Mouse (Mus musculus): ENCODE measurements around the gene Srek1. TPM values are rescaled to one million over a fixed set of nuclear protein-coding genes. Genes with fewer than 3 reads are reported as not detected.

Gene Srek1
- total and polyA plus RNA-seq, 3 experiments, result 31.0 to 68.5 TPM; not detected in 1

GRCm38 (mm10) chr13:103806210-103806851 lies 31.9 kb upstream of the Srek1 start:
- H3K4me3 ChIP-seq (ENCODE audit: control insufficient read depth in 1 of 2, insufficient read depth in 1 of 2, low read depth in 2 of 2, low read length in 2 of 2), result no peak overlapping the region
- H3K27me3 ChIP-seq (ENCODE audit: control insufficient read depth in 1 of 2, insufficient read depth in 2 of 2, low read length in 2 of 2), result no peaks in the 10 kb centered on the region
- no peaks in the 10 kb centered on the region for H3K9me3 ChIP-seq (replicated peaks; ENCODE audit: insufficient read depth, low read length)
- H3K27ac ChIP-seq (ENCODE audit: control insufficient read depth, low read depth, low read length), result no peak overlapping the region
- H3K9ac ChIP-seq (ENCODE audit: control insufficient read depth, low read depth, low read length, poor library complexity, severe bottlenecking), result no peak overlapping the region
- no peak for DNase-seq (ENCODE audit: low read depth, low spot score)
- H3K4me1 ChIP-seq (ENCODE audit: control insufficient read depth in 1 of 2, insufficient read depth in 2 of 2, low read length in 2 of 2), result peaks cover 3 to 11% of the 10 kb centered on the region in 2 experiments; a peak in 3 of 4 replicates
- peaks cover 0 to 7% of the 10 kb centered on the region in 2 experiments; a peak in 2 of 4 replicates for H3K36me3 ChIP-seq (ENCODE audit: control insufficient read depth in 1 of 2, insufficient read depth in 2 of 2, low read length in 2 of 2)
- no peak for TF ChIP-seq MYC (IDR thresholded peaks at IDR 0.05; ENCODE audit: low read depth, low read length)
- no peak for TF ChIP-seq ZKSCAN1 (IDR thresholded peaks at IDR 0.05; ENCODE audit: low read depth, low read length)
- H3K79me2 ChIP-seq (ENCODE audit: control insufficient read depth, insufficient read depth, low read length, poor library complexity), result no peaks in the 10 kb centered on the region

GRCm38 (mm10) chr13:103803721-103804120 lies 29.3 kb upstream of the Srek1 start:
- H3K27me3 ChIP-seq (ENCODE audit: control insufficient read depth in 1 of 2, insufficient read depth in 2 of 2, low read length in 2 of 2), result no peaks in the 10 kb centered on the region
- no peak overlapping the region for H3K4me3 ChIP-seq (ENCODE audit: control insufficient read depth in 1 of 2, insufficient read depth in 1 of 2, low read depth in 2 of 2, low read length in 2 of 2)
- no peak overlapping the region for H3K27ac ChIP-seq (ENCODE audit: control insufficient read depth, low read depth, low read length)
- H3K79me2 ChIP-seq (ENCODE audit: control insufficient read depth, insufficient read depth, low read length, poor library complexity), result no peaks in the 10 kb centered on the region
- no peak for DNase-seq (ENCODE audit: low read depth, low spot score)
- TF ChIP-seq SIN3A (IDR thresholded peaks at IDR 0.05; ENCODE audit: low read length) (no peak), TCF12 (IDR thresholded peaks at IDR 0.05; ENCODE audit: low read depth, low read length) (no peak), CHD1 (IDR thresholded peaks at IDR 0.05; ENCODE audit: low read depth, low read length) (no peak), TBP (IDR thresholded peaks at IDR 0.05; ENCODE audit: low read depth, low read length) (no peak), USF1 (IDR thresholded peaks at IDR 0.05; ENCODE audit: low read depth, low read length) (no peak), POLR2AphosphoS5 (IDR thresholded peaks at IDR 0.05; ENCODE audit: borderline replicate concordance, low read depth, low read length) (no peak), EP300 (IDR thresholded peaks at IDR 0.05; ENCODE audit: low read depth in 1 of 2, low read length in 2 of 2) (no peak), MYB (IDR thresholded peaks at IDR 0.05; ENCODE audit: low read depth, low read length) (no peak), MXI1 (IDR thresholded peaks at IDR 0.05; ENCODE audit: low read depth, low read length) (no peak)
- peaks cover 5 to 14% of the 10 kb centered on the region in 2 experiments for H3K4me1 ChIP-seq (ENCODE audit: control insufficient read depth in 1 of 2, insufficient read depth in 2 of 2, low read length in 2 of 2)
- no peaks in the 10 kb centered on the region for H3K9me3 ChIP-seq (replicated peaks; ENCODE audit: insufficient read depth, low read length)
- H3K9ac ChIP-seq (ENCODE audit: control insufficient read depth, low read depth, low read length, poor library complexity, severe bottlenecking), result no peak overlapping the region
- H3K36me3 ChIP-seq (ENCODE audit: control insufficient read depth in 1 of 2, insufficient read depth in 2 of 2, low read length in 2 of 2), result peaks cover 0 to 9% of the 10 kb centered on the region in 2 experiments; a peak in 2 of 4 replicates

DNA sequence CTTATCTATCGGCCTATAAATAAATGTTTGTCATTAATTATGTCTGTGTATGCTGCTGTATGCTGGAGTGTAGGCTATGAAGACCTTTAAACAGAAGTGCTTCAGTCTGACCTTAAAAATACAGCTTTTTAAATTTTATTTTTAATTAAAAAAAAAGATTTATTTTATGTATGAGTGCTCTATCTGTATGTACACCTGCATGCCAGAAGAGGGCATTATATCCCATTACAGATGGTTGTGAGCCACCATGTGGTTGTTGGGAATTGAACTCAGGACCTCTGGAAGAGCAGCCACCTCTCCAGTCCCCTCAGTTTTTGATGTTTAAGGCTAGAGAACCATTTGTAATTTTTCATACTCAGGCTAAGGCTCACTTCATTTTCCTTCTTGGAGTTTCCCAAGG lies 26.6 kb upstream of the Srek1 start:
- TF ChIP-seq GABPA (IDR thresholded peaks at IDR 0.05; ENCODE audit: low read depth, low read length) (no peak), MYC (IDR thresholded peaks at IDR 0.05; ENCODE audit: low read depth, low read length) (0 out of 2 replicates have a peak, but pooled peaks have one; percentile 57), CTCF (IDR thresholded peaks at IDR 0.05 in 2 of 3, conservative IDR thresholded peaks at IDR 0.05 in 1 of 3; ENCODE audit: control insufficient read depth in 1 of 3, insufficient read depth in 1 of 3, low read depth in 2 of 3, low read length in 3 of 3, poor library complexity in 1 of 3, severe bottlenecking in 1 of 3) (peak in 2 of 3 experiments; percentile 26 to 45; a peak in 3 of 6 replicates), ELF1 (IDR thresholded peaks at IDR 0.05; ENCODE audit: low read depth, low read length) (no peak), ZC3H11A (IDR thresholded peaks at IDR 0.05; ENCODE audit: low read depth, low read length) (peak; percentile 50; the same call in 1 of the 2 replicates), SMC3 (IDR thresholded peaks at IDR 0.05; ENCODE audit: low read depth, low read length) (peak; percentile 59), RAD21 (IDR thresholded peaks at IDR 0.05; ENCODE audit: low read depth, low read length) (peak; percentile 35)
- Histone ChIP-seq H3K27ac (ENCODE audit: control insufficient read depth, low read depth, low read length) (no peak overlapping the region), H3K9me3 (replicated peaks; ENCODE audit: insufficient read depth, low read length) (no peaks in the 10 kb centered on the region), H3K27me3 (ENCODE audit: control insufficient read depth in 1 of 2, insufficient read depth in 2 of 2, low read length in 2 of 2) (no peaks in the 10 kb centered on the region), H3K79me2 (ENCODE audit: control insufficient read depth, insufficient read depth, low read length, poor library complexity) (no peaks in the 10 kb centered on the region), H3K36me3 (ENCODE audit: control insufficient read depth in 1 of 2, insufficient read depth in 2 of 2, low read length in 2 of 2) (peaks cover 0 to 2% of the 10 kb centered on the region in 2 experiments; a peak in 1 of 4 replicates), H3K9ac (ENCODE audit: control insufficient read depth, low read depth, low read length, poor library complexity, severe bottlenecking) (no peak overlapping the region), H3K4me1 (ENCODE audit: control insufficient read depth in 1 of 2, insufficient read depth in 2 of 2, low read length in 2 of 2) (peaks cover 2 to 3% of the 10 kb centered on the region in 2 experiments; a peak in 2 of 4 replicates), H3K4me3 (ENCODE audit: control insufficient read depth in 1 of 2, insufficient read depth in 1 of 2, low read depth in 2 of 2, low read length in 2 of 2) (no peak overlapping the region)
- DNase-seq (ENCODE audit: low read depth, low spot score), result peak; percentile 23

Data from MEL (cell line).